In the genomic region with DNA sequence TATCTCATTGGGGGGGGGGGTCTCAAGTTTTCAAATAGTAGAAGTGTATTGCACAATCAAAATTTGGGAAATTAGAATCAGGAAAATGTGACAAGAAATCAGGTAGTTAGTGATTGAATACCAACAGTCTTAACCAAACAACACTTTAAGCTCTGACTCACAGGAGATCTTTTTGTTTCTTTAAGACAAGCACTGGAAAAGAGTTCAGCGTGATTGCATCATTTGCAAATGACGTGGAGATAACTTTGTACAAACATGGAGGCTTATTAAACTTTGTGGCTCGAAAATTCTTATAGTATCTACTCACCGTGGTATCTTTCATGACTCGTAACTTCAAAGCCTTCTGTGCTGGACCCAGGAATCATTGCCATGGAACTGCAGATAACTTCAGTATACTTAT, we compare ENCODE assay signal across 24 mouse cellular contexts. TPM values are rescaled to one million over a fixed set of nuclear protein-coding genes. Genes with fewer than 3 reads are reported as not detected.
"Had no signal": no experiment of that assay in that cellular context is flagged by ENCODE, and none has a peak within 500 bp of the region (broad histone marks: within the 10 kb centered on the region; RNA-seq: fewer than 3 reads in every experiment).

No protein-coding gene starts in this region.

- H3K27me3 ChIP-seq: limb, embryonic 13.5 days; liver, embryonic 13.5 days; midbrain, embryonic 12.5 days; midbrain, embryonic 15.5 days; neural tube, embryonic 13.5 days had no signal

- H3K9me3 ChIP-seq: limb, embryonic 10.5 days; limb, embryonic 13.5 days; liver, embryonic 13.5 days; midbrain, embryonic 12.5 days; midbrain, embryonic 15.5 days; neural tube, embryonic 13.5 days had no signal

- DNase-seq: kidney, adult 2 months; kidney, postnatal 25 days; liver, embryonic 13.5 days; lung, embryonic 14.5 days; lung, postnatal 10 days; thymus, adult 2 months; thymus, postnatal 14 days; thymus, postnatal 4 days had no signal

- H3K4me2 ChIP-seq: limb, embryonic 13.5 days; liver, embryonic 13.5 days; lung, embryonic 14.5 days; midbrain, embryonic 12.5 days; midbrain, embryonic 15.5 days; neural tube, embryonic 13.5 days had no signal

- H3K4me3 ChIP-seq: limb, embryonic 10.5 days; limb, embryonic 13.5 days; liver, embryonic 13.5 days; midbrain, embryonic 12.5 days; midbrain, embryonic 15.5 days; neural tube, embryonic 13.5 days had no signal

- H3K27ac ChIP-seq: kidney, postnatal 0 days; limb, embryonic 10.5 days; limb, embryonic 13.5 days; liver, embryonic 13.5 days; macrophage; midbrain, embryonic 12.5 days; midbrain, embryonic 15.5 days; neural tube, embryonic 13.5 days had no signal

- H3K4me1 ChIP-seq: limb, embryonic 10.5 days; limb, embryonic 13.5 days; liver, embryonic 13.5 days; midbrain, embryonic 12.5 days; midbrain, embryonic 15.5 days; neural tube, embryonic 13.5 days had no signal

- ATAC-seq: intestine, postnatal 0 days; midbrain, embryonic 15.5 days had no signal

- H3K9ac ChIP-seq: limb, embryonic 13.5 days; liver, embryonic 13.5 days; lung, embryonic 14.5 days; midbrain, embryonic 12.5 days; midbrain, embryonic 15.5 days; neural tube, embryonic 13.5 days had no signal

RNA-seq across cellular contexts. Expression of a gene that starts 41.4 kb away (rescaled TPM):
- total RNA-seq: layer of hippocampus, adult 18-20 months; layer of hippocampus, postnatal 14 days; left cerebral cortex, postnatal 25 days; liver, adult 2 months; megakaryocyte, adult 5-6 weeks; neutrophil, adult 5-6 weeks had no signal
- polyA plus RNA-seq: kidney, adult 2 months; liver, adult 2 months; macrophage; small intestine, adult 2 months; spleen, adult 2 months; thymus, adult 2 months had no signal
